In genomic region chr13:21159475-21159819, GRCm38 (mm10) we compare ENCODE assay signal across 8 mouse cellular contexts. TPM values are rescaled to one million over a fixed set of nuclear protein-coding genes. Genes with fewer than 3 reads are reported as not detected.
DNase-seq lines count a peak whose midpoint lies in the region; ATAC-seq and TF ChIP-seq lines count a peak whose summit lies in the region.

No protein-coding gene starts in this region.

- TF ChIP-seq CTCF in E14TG2a.4 (conservative IDR thresholded peaks at IDR 0.05; ENCODE audit: low read length) = no peak
- TF ChIP-seq CTCF in embryonic fibroblast, embryonic 13.5 days (IDR thresholded peaks at IDR 0.05; ENCODE audit: borderline replicate concordance, insufficient read depth, low read length) = no peak
- no peak for TF ChIP-seq CTCF in kidney, postnatal 0 days (IDR thresholded peaks at IDR 0.05; ENCODE audit: low read depth)
- TF ChIP-seq CTCF in midbrain, postnatal 0 days (IDR thresholded peaks at IDR 0.05) = no peak

- peak overlapping the region; percentile 67 for H3K9ac ChIP-seq in heart, embryonic 12.5 days
- peak overlapping the region; percentile 50 for H3K9ac ChIP-seq in kidney, postnatal 0 days (ENCODE audit: low read depth, low read length)
- peak overlapping the region; percentile 51 for H3K9ac ChIP-seq in midbrain, postnatal 0 days (replicated peaks; ENCODE audit: low read length, poor library complexity, severe bottlenecking)

- peak overlapping the region; percentile 91 for H3K4me2 ChIP-seq in heart, embryonic 12.5 days
- H3K4me2 ChIP-seq in kidney, postnatal 0 days (ENCODE audit: low read length) = peak overlapping the region; percentile 95
- peak overlapping the region; percentile 91 for H3K4me2 ChIP-seq in midbrain, postnatal 0 days (ENCODE audit: low read depth, low read length, poor library complexity, severe bottlenecking)

- 1% methylated on average over 15 of the region's 15 CpGs for WGBS in heart, embryonic 12.5 days
- WGBS in kidney, postnatal 0 days = 2% methylated on average over 15 of the region's 15 CpGs
- WGBS in midbrain, postnatal 0 days = under 1% methylated on average over 15 of the region's 15 CpGs

- H3K27ac ChIP-seq in heart, embryonic 12.5 days (ENCODE audit: poor library complexity, severe bottlenecking) = peak overlapping the region; percentile 47; the same call in 1 of the 2 replicates
- H3K27ac ChIP-seq in embryonic fibroblast, embryonic 13.5 days (ENCODE audit: insufficient read depth, low read length) = no peak overlapping the region
- H3K27ac ChIP-seq in kidney, postnatal 0 days = no peak overlapping the region
- no peak overlapping the region for H3K27ac ChIP-seq in midbrain, postnatal 0 days (ENCODE audit: low read depth, low read length)

- H3K4me3 ChIP-seq in heart, embryonic 12.5 days = peak overlapping the region; percentile 69
- H3K4me3 ChIP-seq in E14TG2a.4 (replicated peaks; ENCODE audit: low read length) = peak overlapping the region; percentile 89
- peak overlapping the region; percentile 76 for H3K4me3 ChIP-seq in embryonic fibroblast, embryonic 13.5 days (ENCODE audit: insufficient read depth, low read length)
- peak overlapping the region; percentile 62 for H3K4me3 ChIP-seq in kidney, postnatal 0 days (replicated peaks; ENCODE audit: low read depth, low read length)
- H3K4me3 ChIP-seq in midbrain, postnatal 0 days (ENCODE audit: low read depth, low read length) = peak overlapping the region; percentile 66

- ATAC-seq in heart, embryonic 12.5 days (ENCODE audit: insufficient number of reproducible peaks, low FRiP score) = no peak
- no peak for ATAC-seq in kidney, postnatal 0 days (replicated peaks; ENCODE audit: low FRiP score, low read depth)
- no peak for ATAC-seq in midbrain, postnatal 0 days (ENCODE audit: low FRiP score)

- no peak for TF ChIP-seq POLR2A in embryonic fibroblast, embryonic 13.5 days (IDR thresholded peaks at IDR 0.05; ENCODE audit: low read depth, low read length)

- H3K36me3 ChIP-seq in heart, embryonic 12.5 days = no peaks in the 10 kb centered on the region
- H3K36me3 ChIP-seq in E14TG2a.4 (ENCODE audit: insufficient read depth, low read length) = no peaks in the 10 kb centered on the region
- H3K36me3 ChIP-seq in kidney, postnatal 0 days (ENCODE audit: insufficient read depth, low read length) = no peaks in the 10 kb centered on the region
- H3K36me3 ChIP-seq in midbrain, postnatal 0 days (ENCODE audit: insufficient read depth, low read length) = no peaks in the 10 kb centered on the region

- H3K27me3 ChIP-seq in heart, embryonic 12.5 days (replicated peaks) = 0 out of 2 replicates have a peak, but pooled peaks cover 3% of the 10 kb centered on the region
- peaks cover 10% of the 10 kb centered on the region for H3K27me3 ChIP-seq in E14TG2a.4 (ENCODE audit: insufficient read depth, low read length)
- H3K27me3 ChIP-seq in kidney, postnatal 0 days (ENCODE audit: insufficient read depth, low read length) = no peaks in the 10 kb centered on the region
- no peaks in the 10 kb centered on the region for H3K27me3 ChIP-seq in midbrain, postnatal 0 days (ENCODE audit: insufficient read depth, low read length)

- H3K4me1 ChIP-seq in heart, embryonic 12.5 days (replicated peaks) = peaks cover 9% of the 10 kb centered on the region; the same call in 1 of the 2 replicates
- peaks cover 47% of the 10 kb centered on the region for H3K4me1 ChIP-seq in E14TG2a.4 (replicated peaks; ENCODE audit: low read depth, low read length)
- no peaks in the 10 kb centered on the region for H3K4me1 ChIP-seq in embryonic fibroblast, embryonic 13.5 days (ENCODE audit: control insufficient read depth, insufficient read depth, low read length)
- H3K4me1 ChIP-seq in kidney, postnatal 0 days (replicated peaks; ENCODE audit: insufficient read depth, low read length) = 0 out of 2 replicates have a peak, but pooled peaks cover 3% of the 10 kb centered on the region
- no peaks in the 10 kb centered on the region for H3K4me1 ChIP-seq in midbrain, postnatal 0 days (ENCODE audit: insufficient read depth, low read length)

- DNase-seq in heart, postnatal 4 days = no peak
- DNase-seq in kidney, postnatal 0 days (ENCODE audit: low spot score) = peak; percentile 21
- DNase-seq in midbrain, postnatal 0 days (ENCODE audit: low spot score) = no peak
- DNase-seq in MN1 (ENCODE audit: low spot score) = no peak
- DNase-seq in adrenal gland, postnatal 25 days = no peak

- H3K9me3 ChIP-seq in heart, embryonic 12.5 days (replicated peaks) = no peaks in the 10 kb centered on the region
- H3K9me3 ChIP-seq in E14TG2a.4 (ENCODE audit: low read length) = no peaks in the 10 kb centered on the region
- no peaks in the 10 kb centered on the region for H3K9me3 ChIP-seq in kidney, postnatal 0 days (replicated peaks; ENCODE audit: low read length)
- H3K9me3 ChIP-seq in midbrain, postnatal 0 days (ENCODE audit: low read length) = no peaks in the 10 kb centered on the region

RNA-seq across cellular contexts. Expression of gene Olfr1368, which starts 13.8 kb away (rescaled TPM):
- polyA plus RNA-seq in heart, embryonic 12.5 days (2016; fragmentation: Nextera tagmentation; extraction: Ambion mirVana) = not detected in 2 replicates
- not detected for total RNA-seq in heart, postnatal 4 days (2021)
- not detected in 2 replicates for polyA plus RNA-seq in embryonic fibroblast, embryonic 13.5 days (2011; ENCODE audit: insufficient read length, low read depth, missing spikeins)
- not detected in 2 replicates for polyA plus RNA-seq in kidney, postnatal 0 days (2015; fragmentation: Nextera tagmentation; extraction: Ambion mirVana)
- not detected in 2 replicates for total RNA-seq in midbrain, postnatal 0 days (2014; rRNA removed)
- not detected in 2 replicates for polyA plus RNA-seq in midbrain, postnatal 0 days (2015; fragmentation: Nextera tagmentation; extraction: Ambion mirVana)
- total RNA-seq in adrenal gland, postnatal 25 days (2021) = not detected in 2 replicates

RNA-seq across cellular contexts. Expression of gene Trim27, which starts 19.8 kb away (rescaled TPM):
- polyA plus RNA-seq in heart, embryonic 12.5 days (2016; fragmentation: Nextera tagmentation; extraction: Ambion mirVana) = 98.2 and 103 TPM in 2 replicates
- 10 to 100 TPM; 43.2 to 43.9 TPM for total RNA-seq in heart, postnatal 4 days (2021)
- polyA plus RNA-seq in embryonic fibroblast, embryonic 13.5 days (2011; ENCODE audit: insufficient read length, low read depth, missing spikeins) = 52.0 and 61.4 TPM in 2 replicates
- 101 and 103 TPM in 2 replicates for polyA plus RNA-seq in kidney, postnatal 0 days (2015; fragmentation: Nextera tagmentation; extraction: Ambion mirVana)
- total RNA-seq in midbrain, postnatal 0 days (2014; rRNA removed) = 74.5 and 76.2 TPM in 2 replicates
- 64.2 and 65.0 TPM in 2 replicates for polyA plus RNA-seq in midbrain, postnatal 0 days (2015; fragmentation: Nextera tagmentation; extraction: Ambion mirVana)
- total RNA-seq in adrenal gland, postnatal 25 days (2021) = 49.2 and 59.6 TPM in 2 replicates

RNA-seq across cellular contexts. Expression of gene Olfr263, which starts 30.0 kb away (rescaled TPM):
- polyA plus RNA-seq in heart, embryonic 12.5 days (2016; fragmentation: Nextera tagmentation; extraction: Ambion mirVana) = not detected in 2 replicates
- not detected for total RNA-seq in heart, postnatal 4 days (2021)
- polyA plus RNA-seq in embryonic fibroblast, embryonic 13.5 days (2011; ENCODE audit: insufficient read length, low read depth, missing spikeins) = not detected in 2 replicates
- polyA plus RNA-seq in kidney, postnatal 0 days (2015; fragmentation: Nextera tagmentation; extraction: Ambion mirVana) = not detected in 2 replicates
- total RNA-seq in midbrain, postnatal 0 days (2014; rRNA removed) = not detected in 2 replicates
- polyA plus RNA-seq in midbrain, postnatal 0 days (2015; fragmentation: Nextera tagmentation; extraction: Ambion mirVana) = not detected in 2 replicates
- total RNA-seq in adrenal gland, postnatal 25 days (2021) = not detected in 2 replicates

RNA-seq across cellular contexts. Expression of gene Olfr1369-ps1, which starts 48.2 kb away (rescaled TPM):
- polyA plus RNA-seq in heart, embryonic 12.5 days (2016; fragmentation: Nextera tagmentation; extraction: Ambion mirVana) = not detected in 2 replicates
- not detected for total RNA-seq in heart, postnatal 4 days (2021)
- not detected in 2 replicates for polyA plus RNA-seq in embryonic fibroblast, embryonic 13.5 days (2011; ENCODE audit: insufficient read length, low read depth, missing spikeins)
- 0.04 TPM in 1 of 2 replicates, not detected in the other for polyA plus RNA-seq in kidney, postnatal 0 days (2015; fragmentation: Nextera tagmentation; extraction: Ambion mirVana)
- total RNA-seq in midbrain, postnatal 0 days (2014; rRNA removed) = not detected in 2 replicates
- 0.10 TPM in 1 of 2 replicates, not detected in the other for polyA plus RNA-seq in midbrain, postnatal 0 days (2015; fragmentation: Nextera tagmentation; extraction: Ambion mirVana)
- not detected in 2 replicates for total RNA-seq in adrenal gland, postnatal 25 days (2021)
